Mouse (Mus musculus) limb, embryonic 12.5 days (tissue): ENCODE measurements around the gene Senp1. TPM values are rescaled to one million over a fixed set of nuclear protein-coding genes. Genes with fewer than 3 reads are reported as not detected.
A peak's percentile ranks its signal among the peaks of the same experiment; 100 is the strongest.

Experiments
- ATAC-seq: fragments of 200-750 bp; cut with Nextera tagmentation; 2 replicates; pipeline ENCODE4 v1.8.0; 2017; ENCODE audit warnings: low read depth, moderate TSS enrichment; ENCODE audit not compliant: insufficient number of reproducible peaks, insufficient read depth, low FRiP score, low TSS enrichment
- H3K27ac ChIP-seq: fragments of 300-500 bp; sonication (generic); 2 replicates; pipeline ENCODE4 v1.5.1; 2016; ENCODE audit warnings: mild to moderate bottlenecking, moderate library complexity
- H3K27me3 ChIP-seq: fragments of 300-500 bp; sonication (generic); 2 replicates; pipeline ENCODE4 v1.6.1; 2016; ENCODE audit warnings: mild to moderate bottlenecking, moderate library complexity
- H3K36me3 ChIP-seq: fragments of 300-500 bp; sonication (generic); 2 replicates; pipeline ENCODE4 v1.6.1; 2016; ENCODE audit warnings: mild to moderate bottlenecking, moderate library complexity
- H3K4me1 ChIP-seq: fragments of 300-500 bp; sonication (generic); replicated peaks from 2 replicates; pipeline ENCODE4 v1.6.1; 2016
- H3K4me2 ChIP-seq: fragments of 300-500 bp; sonication (generic); 2 replicates; pipeline ENCODE4 v1.6.1; 2016; ENCODE audit warnings: mild to moderate bottlenecking, moderate library complexity
- H3K4me3 ChIP-seq: fragments of 300-500 bp; sonication (generic); replicated peaks from 2 replicates; pipeline ENCODE4 v1.5.1; 2016; ENCODE audit warnings: mild to moderate bottlenecking
- H3K9ac ChIP-seq: fragments of 300-500 bp; sonication (generic); replicated peaks from 2 replicates; pipeline ENCODE4 v1.6.1; 2016; ENCODE audit warnings: mild to moderate bottlenecking, moderate library complexity
- H3K9me3 ChIP-seq: fragments of 300-500 bp; sonication (generic); 2 replicates; pipeline ENCODE4 v1.6.1; 2016; ENCODE audit warnings: mild to moderate bottlenecking, moderate library complexity
- WGBS: fragments of 180-500 bp; shearing (Covaris S2); methylation state at CpG from one replicate; pipeline ENCODE4 v1.1.7; 2016; 5-methylcytosine and 5-hydroxymethylcytosine counted together
- polyA plus RNA-seq: library from polyadenylated mRNA; unstranded; fragments of >200 nt; fragmentation: Nextera tagmentation; extraction: Ambion mirVana; gene quantifications from 2 replicates; pipeline ENCODE4 v1.2.1, GENCODE M21; 2016

Gene Senp1
- polyA plus RNA-seq, 1 experiment from 2014 or later: 46.9 TPM

- ATAC-seq: no peak
- no peak overlapping the region for H3K27ac ChIP-seq
- H3K9ac ChIP-seq: no peak overlapping the region
- H3K9me3 ChIP-seq: no peaks in the 10 kb centered on the region
- no peaks in the 10 kb centered on the region for H3K27me3 ChIP-seq
- no peak overlapping the region for H3K4me2 ChIP-seq
- no peaks in the 10 kb centered on the region for H3K4me1 ChIP-seq
- peaks cover 92% of the 10 kb centered on the region for H3K36me3 ChIP-seq
- H3K4me3 ChIP-seq: no peak overlapping the region
- WGBS: 93% methylated on average over 16 of the region's 16 CpGs
Measured at GRCm38 (mm10) chr15:98075034-98075433, 18.5 kb downstream of the Senp1 start.

GRCm38 (mm10) chr15:98074521-98074920, 19.0 kb downstream of the Senp1 start:
- ATAC-seq: no peak
- no peak overlapping the region for H3K27ac ChIP-seq
- no peaks in the 10 kb centered on the region for H3K27me3 ChIP-seq
- H3K4me2 ChIP-seq: no peak overlapping the region
- peaks cover 92% of the 10 kb centered on the region for H3K36me3 ChIP-seq
- no peaks in the 10 kb centered on the region for H3K4me1 ChIP-seq
- H3K9me3 ChIP-seq: no peaks in the 10 kb centered on the region
- H3K4me3 ChIP-seq: no peak overlapping the region
- no peak overlapping the region for H3K9ac ChIP-seq
- WGBS: 95% methylated on average over 8 of the region's 8 CpGs

- ATAC-seq: no peak
- Histone ChIP-seq H3K27ac (no peak overlapping the region), H3K27me3 (no peaks in the 10 kb centered on the region), H3K4me2 (no peak overlapping the region), H3K4me3 (no peak overlapping the region), H3K9ac (no peak overlapping the region), H3K36me3 (peaks cover 88% of the 10 kb centered on the region), H3K4me1 (no peaks in the 10 kb centered on the region), H3K9me3 (no peaks in the 10 kb centered on the region)
- 86% methylated on average over 3 of the region's 3 CpGs for WGBS
Measured at GRCm38 (mm10) chr15:98070376-98070775, 23.2 kb downstream of the Senp1 start.

GRCm38 (mm10) chr15:98069566-98070245, 23.8 kb downstream of the Senp1 start:
- H3K27ac ChIP-seq: no peak overlapping the region
- ATAC-seq: no peak
- no peak overlapping the region for H3K9ac ChIP-seq
- no peak overlapping the region for H3K4me2 ChIP-seq
- no peaks in the 10 kb centered on the region for H3K9me3 ChIP-seq
- H3K4me3 ChIP-seq: no peak overlapping the region
- H3K4me1 ChIP-seq: no peaks in the 10 kb centered on the region
- WGBS: 87% methylated on average over 8 of the region's 8 CpGs
- H3K27me3 ChIP-seq: no peaks in the 10 kb centered on the region
- H3K36me3 ChIP-seq: peaks cover 86% of the 10 kb centered on the region

GRCm38 (mm10) chr15:98068506-98068905, 25.0 kb downstream of the Senp1 start:
- WGBS: 87% methylated on average over 9 of the region's 9 CpGs
- Histone ChIP-seq H3K4me3 (no peak overlapping the region), H3K9me3 (no peaks in the 10 kb centered on the region), H3K4me1 (no peaks in the 10 kb centered on the region), H3K27ac (no peak overlapping the region), H3K27me3 (no peaks in the 10 kb centered on the region), H3K36me3 (peaks cover 89% of the 10 kb centered on the region), H3K4me2 (no peak overlapping the region), H3K9ac (no peak overlapping the region)
- no peak for ATAC-seq

DNA sequence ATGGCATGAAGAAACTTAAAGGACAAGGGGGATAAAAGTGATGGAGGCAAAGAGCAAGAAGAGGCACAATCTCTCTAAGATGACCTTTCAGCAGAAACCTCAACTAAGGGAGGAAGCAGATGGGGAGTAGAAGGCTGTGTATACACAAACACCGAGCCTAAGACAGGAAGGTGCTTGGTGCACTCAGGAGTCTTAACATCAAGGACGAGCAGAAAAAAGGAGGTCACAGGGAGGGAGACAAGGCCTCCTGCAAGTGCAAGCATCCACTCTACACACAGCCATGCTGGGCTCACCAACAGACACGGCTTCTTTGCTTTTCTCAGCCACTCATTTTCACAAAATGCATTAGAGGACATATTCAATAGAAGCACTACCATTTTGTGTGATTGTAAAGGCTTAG, 26.1 kb downstream of the Senp1 start:
- Histone ChIP-seq H3K9me3 (no peaks in the 10 kb centered on the region), H3K9ac (no peak overlapping the region), H3K4me2 (no peak overlapping the region), H3K4me1 (no peaks in the 10 kb centered on the region), H3K4me3 (no peak overlapping the region), H3K27ac (no peak overlapping the region), H3K27me3 (no peaks in the 10 kb centered on the region), H3K36me3 (peaks cover 90% of the 10 kb centered on the region)
- no peak for ATAC-seq
- WGBS: 72% methylated on average over 3 of the region's 3 CpGs

GRCm38 (mm10) chr15:98066602-98067001, 26.9 kb downstream of the Senp1 start:
- peaks cover 89% of the 10 kb centered on the region for H3K36me3 ChIP-seq
- WGBS: 94% methylated on average over 12 of the region's 12 CpGs
- H3K9ac ChIP-seq: no peak overlapping the region
- no peak for ATAC-seq
- no peaks in the 10 kb centered on the region for H3K9me3 ChIP-seq
- no peak overlapping the region for H3K27ac ChIP-seq
- H3K4me1 ChIP-seq: no peaks in the 10 kb centered on the region
- no peak overlapping the region for H3K4me3 ChIP-seq
- no peak overlapping the region for H3K4me2 ChIP-seq
- no peaks in the 10 kb centered on the region for H3K27me3 ChIP-seq

DNA sequence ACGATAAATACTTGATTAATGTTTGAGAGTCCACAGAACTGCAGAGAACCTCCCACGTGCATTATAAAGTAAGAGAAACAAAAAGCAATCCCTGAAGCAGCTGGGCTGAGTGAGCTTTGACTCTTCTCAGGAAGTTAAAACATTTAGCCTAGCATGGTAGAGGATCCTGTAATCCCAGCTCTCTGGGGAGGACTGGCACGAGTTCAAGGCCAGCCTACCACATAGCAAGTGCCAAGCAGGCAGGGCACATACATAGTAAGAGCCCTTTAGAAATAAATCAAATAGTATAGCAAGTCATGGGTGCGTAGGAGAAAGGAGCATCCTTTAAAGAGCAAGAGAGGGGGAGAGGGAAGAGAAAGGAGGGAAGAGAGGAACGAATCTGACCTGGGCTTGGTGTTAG, 27.7 kb downstream of the Senp1 start:
- H3K27me3 ChIP-seq: no peaks in the 10 kb centered on the region
- 88% methylated on average over 5 of the region's 5 CpGs for WGBS
- no peaks in the 10 kb centered on the region for H3K4me1 ChIP-seq
- H3K36me3 ChIP-seq: peaks cover 93% of the 10 kb centered on the region
- no peaks in the 10 kb centered on the region for H3K9me3 ChIP-seq
- no peak overlapping the region for H3K27ac ChIP-seq
- no peak overlapping the region for H3K9ac ChIP-seq
- ATAC-seq: no peak
- no peak overlapping the region for H3K4me3 ChIP-seq
- H3K4me2 ChIP-seq: no peak overlapping the region

DNA sequence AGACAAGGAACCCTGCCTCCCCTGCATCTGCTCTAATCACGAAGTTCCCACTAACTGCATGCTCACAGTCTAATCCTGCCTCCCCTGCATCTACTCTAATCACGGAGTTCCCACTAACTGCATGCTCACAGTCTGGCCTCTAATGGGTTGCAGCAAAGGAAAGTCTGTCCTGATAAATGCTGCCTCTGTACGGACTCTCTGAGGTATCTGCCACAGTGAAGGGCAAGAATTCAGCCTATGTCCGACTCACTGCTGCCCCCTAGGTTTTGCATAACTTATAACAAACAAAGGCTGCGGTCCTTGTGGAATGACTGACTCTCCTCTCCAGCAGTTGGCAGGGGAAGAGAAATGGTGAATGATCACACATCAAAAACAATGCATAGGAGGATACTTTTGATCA, 38.3 kb downstream of the Senp1 start:
- H3K36me3 ChIP-seq: peaks cover 73% of the 10 kb centered on the region
- no peaks in the 10 kb centered on the region for H3K27me3 ChIP-seq
- peak; percentile 63; the same call in 1 of the 2 replicates for ATAC-seq
- H3K4me1 ChIP-seq: no peaks in the 10 kb centered on the region
- WGBS: 38% methylated on average over 5 of the region's 5 CpGs
- no peak overlapping the region for H3K4me3 ChIP-seq
- H3K9me3 ChIP-seq: no peaks in the 10 kb centered on the region
- no peak overlapping the region for H3K27ac ChIP-seq
- no peak overlapping the region for H3K9ac ChIP-seq
- no peak overlapping the region for H3K4me2 ChIP-seq

- no peaks in the 10 kb centered on the region for H3K4me1 ChIP-seq
- peaks cover 81% of the 10 kb centered on the region for H3K36me3 ChIP-seq
- no peaks in the 10 kb centered on the region for H3K27me3 ChIP-seq
- no peak for ATAC-seq
- H3K9ac ChIP-seq: no peak overlapping the region
- H3K9me3 ChIP-seq: no peaks in the 10 kb centered on the region
- H3K27ac ChIP-seq: no peak overlapping the region
- WGBS: 89% methylated on average over 5 of the region's 5 CpGs
- no peak overlapping the region for H3K4me3 ChIP-seq
- no peak overlapping the region for H3K4me2 ChIP-seq
Measured at GRCm38 (mm10) chr15:98051685-98052084, 41.9 kb downstream of the Senp1 start.

- H3K4me3 ChIP-seq: no peak overlapping the region
- no peak for ATAC-seq
- H3K4me2 ChIP-seq: no peak overlapping the region
- H3K4me1 ChIP-seq: no peaks in the 10 kb centered on the region
- no peaks in the 10 kb centered on the region; the same call in 1 of the 2 replicates for H3K9me3 ChIP-seq
- H3K27ac ChIP-seq: 0 out of 2 replicates have a peak overlapping the region, but pooled peaks have one; percentile 7
- H3K9ac ChIP-seq: no peak overlapping the region
- WGBS: 94% methylated on average over 13 of the region's 13 CpGs
- no peaks in the 10 kb centered on the region for H3K27me3 ChIP-seq
- H3K36me3 ChIP-seq: peaks cover 92% of the 10 kb centered on the region
Measured at GRCm38 (mm10) chr15:98048918-98049700, 44.4 kb downstream of the Senp1 start.
